Mouse (Mus musculus): ENCODE measurements at regions not wholly inside any gene's neighbourhood (a gene's known extent, or its start where the extent isn't known, plus 50 kb on each side); places are given as distances from the start of the nearest gene placed in this dataset.
A peak's percentile ranks its signal among the peaks of the same experiment; 100 is the strongest.

- no peak overlapping the region for H3K4me2 ChIP-seq (replicated peaks)
- no peak overlapping the region for H3K9ac ChIP-seq
- H3K4me3 ChIP-seq (replicated peaks): no peak overlapping the region
- no peaks in the 10 kb centered on the region for H3K4me1 ChIP-seq (replicated peaks)
- H3K27me3 ChIP-seq (replicated peaks): no peaks in the 10 kb centered on the region
- 48% methylated on average over 4 of the region's 4 CpGs for WGBS
- no peaks in the 10 kb centered on the region for H3K36me3 ChIP-seq
- no peak for ATAC-seq
- H3K27ac ChIP-seq: no peak overlapping the region
- H3K9me3 ChIP-seq: no peaks in the 10 kb centered on the region
Observed at GRCm38 (mm10) chr2:169272018-169272417, 315.5 kb downstream of the Gm11011 start.

GRCm38 (mm10) chr2:169260636-169261035 lies 305.2 kb upstream of the Zfp64 start:
- Histone ChIP-seq H3K36me3 (no peaks in the 10 kb centered on the region), H3K4me1 (replicated peaks) (no peaks in the 10 kb centered on the region), H3K4me2 (replicated peaks) (no peak overlapping the region), H3K27me3 (replicated peaks) (no peaks in the 10 kb centered on the region), H3K9me3 (no peaks in the 10 kb centered on the region), H3K27ac (no peak overlapping the region), H3K9ac (no peak overlapping the region), H3K4me3 (replicated peaks) (no peak overlapping the region)
- WGBS: 85% methylated on average over 4 of the region's 4 CpGs
- no peak for ATAC-seq

- Histone ChIP-seq H3K9ac (no peak overlapping the region), H3K4me3 (replicated peaks) (no peak overlapping the region), H3K27ac (no peak overlapping the region), H3K27me3 (replicated peaks) (no peaks in the 10 kb centered on the region), H3K9me3 (no peaks in the 10 kb centered on the region), H3K36me3 (no peaks in the 10 kb centered on the region), H3K4me2 (replicated peaks) (no peak overlapping the region), H3K4me1 (replicated peaks) (no peaks in the 10 kb centered on the region)
- no peak for ATAC-seq
Observed at GRCm38 (mm10) chr2:169244572-169244971, 289.2 kb upstream of the Zfp64 start.

- H3K4me3 ChIP-seq (replicated peaks): no peak overlapping the region
- no peaks in the 10 kb centered on the region for H3K36me3 ChIP-seq
- no peaks in the 10 kb centered on the region for H3K27me3 ChIP-seq (replicated peaks)
- H3K9ac ChIP-seq: no peak overlapping the region
- WGBS: 88% methylated on average over 9 of the region's 9 CpGs
- no peak overlapping the region for H3K27ac ChIP-seq
- no peak for ATAC-seq
- no peaks in the 10 kb centered on the region for H3K4me1 ChIP-seq (replicated peaks)
- no peaks in the 10 kb centered on the region for H3K9me3 ChIP-seq
- H3K4me2 ChIP-seq (replicated peaks): no peak overlapping the region
Observed at GRCm38 (mm10) chr2:169243981-169244380, 288.6 kb upstream of the Zfp64 start.

- no peak for ATAC-seq
- WGBS: 84% methylated on average over 4 of the region's 4 CpGs
Observed at GRCm38 (mm10) chr2:169237856-169238255, 282.5 kb upstream of the Zfp64 start.

GRCm38 (mm10) chr2:169237321-169237720 lies 281.9 kb upstream of the Zfp64 start:
- no peaks in the 10 kb centered on the region for H3K9me3 ChIP-seq
- ATAC-seq: no peak
- 69% methylated on average over 9 of the region's 9 CpGs for WGBS
- no peak overlapping the region for H3K9ac ChIP-seq
- no peak overlapping the region for H3K4me2 ChIP-seq (replicated peaks)
- no peaks in the 10 kb centered on the region for H3K36me3 ChIP-seq
- 0 out of 2 replicates have a peak, but pooled peaks cover 4% of the 10 kb centered on the region for H3K4me1 ChIP-seq (replicated peaks)
- no peak overlapping the region for H3K4me3 ChIP-seq (replicated peaks)
- no peaks in the 10 kb centered on the region for H3K27me3 ChIP-seq (replicated peaks)
- H3K27ac ChIP-seq: no peak overlapping the region

More at GRCm38 (mm10) chr2:169237856-169238255, 282.5 kb upstream of the Zfp64 start:
- Histone ChIP-seq H3K9ac (no peak overlapping the region), H3K27me3 (replicated peaks) (no peaks in the 10 kb centered on the region), H3K36me3 (no peaks in the 10 kb centered on the region), H3K4me2 (replicated peaks) (no peak overlapping the region), H3K4me1 (replicated peaks) (0 out of 2 replicates have a peak, but pooled peaks cover 4% of the 10 kb centered on the region), H3K9me3 (no peaks in the 10 kb centered on the region), H3K4me3 (replicated peaks) (no peak overlapping the region), H3K27ac (no peak overlapping the region)

- ATAC-seq: no peak; the same call in 1 of the 2 replicates
Observed at GRCm38 (mm10) chr2:169234368-169235070, 279.1 kb upstream of the Zfp64 start.

GRCm38 (mm10) chr2:169233151-169234123 lies 278.1 kb upstream of the Zfp64 start:
- Histone ChIP-seq H3K9ac (no peak overlapping the region), H3K9me3 (no peaks in the 10 kb centered on the region), H3K27ac (0 out of 2 replicates have a peak overlapping the region, but pooled peaks have one; percentile 4), H3K4me2 (replicated peaks) (no peak overlapping the region), H3K4me1 (replicated peaks) (0 out of 2 replicates have a peak, but pooled peaks cover 4% of the 10 kb centered on the region), H3K36me3 (no peaks in the 10 kb centered on the region), H3K27me3 (replicated peaks) (no peaks in the 10 kb centered on the region), H3K4me3 (replicated peaks) (no peak overlapping the region)
- ATAC-seq: no peak
- WGBS: 73% methylated on average over 14 of the region's 14 CpGs

More at GRCm38 (mm10) chr2:169234368-169235070, 279.1 kb upstream of the Zfp64 start:
- Histone ChIP-seq H3K4me3 (replicated peaks) (no peak overlapping the region), H3K36me3 (no peaks in the 10 kb centered on the region), H3K9ac (no peak overlapping the region), H3K4me1 (replicated peaks) (0 out of 2 replicates have a peak, but pooled peaks cover 4% of the 10 kb centered on the region), H3K4me2 (replicated peaks) (no peak overlapping the region), H3K9me3 (no peaks in the 10 kb centered on the region), H3K27me3 (replicated peaks) (no peaks in the 10 kb centered on the region), H3K27ac (0 out of 2 replicates have a peak overlapping the region, but pooled peaks have one; percentile 4)
- WGBS: 31% methylated on average over 11 of the region's 11 CpGs

- ATAC-seq: no peak
- H3K9ac ChIP-seq: no peak overlapping the region
- no peaks in the 10 kb centered on the region for H3K27me3 ChIP-seq (replicated peaks)
- no peaks in the 10 kb centered on the region for H3K9me3 ChIP-seq
- no peak overlapping the region for H3K27ac ChIP-seq
- H3K36me3 ChIP-seq: no peaks in the 10 kb centered on the region
- no peak overlapping the region for H3K4me2 ChIP-seq (replicated peaks)
- H3K4me3 ChIP-seq (replicated peaks): no peak overlapping the region
- 69% methylated on average over 8 of the region's 8 CpGs for WGBS
- H3K4me1 ChIP-seq (replicated peaks): no peaks in the 10 kb centered on the region
Observed at GRCm38 (mm10) chr2:169222264-169222663, 266.9 kb upstream of the Zfp64 start.

GRCm38 (mm10) chr2:169221141-169221540 lies 265.8 kb upstream of the Zfp64 start:
- H3K4me2 ChIP-seq (replicated peaks): no peak overlapping the region
- no peak for ATAC-seq
- no peak overlapping the region for H3K4me3 ChIP-seq (replicated peaks)
- H3K9me3 ChIP-seq: no peaks in the 10 kb centered on the region
- 70% methylated on average over 7 of the region's 7 CpGs for WGBS
- H3K27me3 ChIP-seq (replicated peaks): no peaks in the 10 kb centered on the region
- no peak overlapping the region for H3K27ac ChIP-seq
- no peak overlapping the region for H3K9ac ChIP-seq
- H3K36me3 ChIP-seq: no peaks in the 10 kb centered on the region
- no peaks in the 10 kb centered on the region for H3K4me1 ChIP-seq (replicated peaks)

GRCm38 (mm10) chr2:169215546-169216043 lies 260.2 kb upstream of the Zfp64 start:
- Histone ChIP-seq H3K9ac (no peak overlapping the region), H3K27me3 (replicated peaks) (no peaks in the 10 kb centered on the region), H3K4me3 (replicated peaks) (no peak overlapping the region), H3K27ac (no peak overlapping the region), H3K4me1 (replicated peaks) (no peaks in the 10 kb centered on the region), H3K4me2 (replicated peaks) (no peak overlapping the region), H3K9me3 (no peaks in the 10 kb centered on the region), H3K36me3 (no peaks in the 10 kb centered on the region)
- 78% methylated on average over 18 of the region's 18 CpGs for WGBS
- ATAC-seq: no peak

- H3K4me2 ChIP-seq (replicated peaks): no peak overlapping the region
- no peak overlapping the region for H3K4me3 ChIP-seq (replicated peaks)
- H3K27ac ChIP-seq: no peak overlapping the region
- H3K9ac ChIP-seq: no peak overlapping the region
- no peak for ATAC-seq
- H3K4me1 ChIP-seq (replicated peaks): no peaks in the 10 kb centered on the region
- 85% methylated on average over 1 of the region's 1 CpGs for WGBS
- no peaks in the 10 kb centered on the region for H3K27me3 ChIP-seq (replicated peaks)
- H3K36me3 ChIP-seq: no peaks in the 10 kb centered on the region
- no peaks in the 10 kb centered on the region for H3K9me3 ChIP-seq
Observed at GRCm38 (mm10) chr2:169214396-169214795, 259.0 kb upstream of the Zfp64 start.
